Mouse (Mus musculus) myocyte (in vitro differentiated cells): Measurements from ENCODE around the gene Gm9936. TPM values are rescaled to one million over a fixed set of nuclear protein-coding genes. Genes with fewer than 3 reads are reported as not detected.

Experiments
- H3K27me3 ChIP-seq: one replicate; pipeline ENCODE4 v1.6.1; 2011; ENCODE audit not compliant: control insufficient read depth, insufficient read depth, insufficient read length
- H3K36me3 ChIP-seq: one replicate; pipeline ENCODE4 v1.6.1; 2011; ENCODE audit not compliant: control insufficient read depth, insufficient read depth
- H3K4me2 ChIP-seq: one replicate; pipeline ENCODE4 v1.6.1; 2011; ENCODE audit warnings: low read depth, control low read depth
- H3K4me3 ChIP-seq: one replicate; pipeline ENCODE4 v1.5.1; 2011; ENCODE audit warnings: mild to moderate bottlenecking, control low read depth, moderate library complexity
- H3K79me2 ChIP-seq: one replicate; pipeline ENCODE4 v1.6.1; 2011; ENCODE audit not compliant: control insufficient read depth, insufficient read depth
- H3ac ChIP-seq: one replicate; pipeline ENCODE4 v1.6.1; 2011; ENCODE audit not compliant: control insufficient read depth, insufficient read length
- CEBPB ChIP-seq: IDR thresholded peaks from 2 replicates; pipeline ENCODE4 v1.6.1; 2011; ENCODE audit warnings: mild to moderate bottlenecking, moderate library complexity; ENCODE audit not compliant: poor library complexity, insufficient read depth, severe bottlenecking
- E2F4 ChIP-seq: IDR thresholded peaks from one replicate; pipeline ENCODE4 v1.6.1; 2011; ENCODE audit warnings: mild to moderate bottlenecking, control low read depth, moderate library complexity; ENCODE audit not compliant: insufficient read depth
- MAX ChIP-seq: IDR thresholded peaks from one replicate; pipeline ENCODE4 v1.6.1; 2011; ENCODE audit warnings: low read depth, mild to moderate bottlenecking, control low read depth
- MYOD1 ChIP-seq, 3 experiments: IDR thresholded peaks; one replicate each; pipeline ENCODE4 v1.6.1; 2011; ENCODE audit warnings: control low read depth in 2 of 3, low read depth in 2 of 3, mild to moderate bottlenecking in 2 of 3, moderate library complexity in 1 of 3; ENCODE audit not compliant: insufficient read length in 2 of 3, control insufficient read depth in 1 of 3
- MYOG ChIP-seq, 3 experiments: IDR thresholded peaks; one replicate each; pipeline ENCODE4 v1.6.1; 2011; ENCODE audit warnings: control low read depth in 2 of 3, low read depth in 2 of 3, mild to moderate bottlenecking in 2 of 3; ENCODE audit not compliant: insufficient read length in 2 of 3, control insufficient read depth in 1 of 3, insufficient read depth in 1 of 3
- POLR2A ChIP-seq: IDR thresholded peaks from one replicate; pipeline ENCODE4 v1.6.1; 2011; ENCODE audit warnings: low read depth, mild to moderate bottlenecking, control low read depth, moderate library complexity; ENCODE audit not compliant: insufficient read length
- POLR2AphosphoS2 ChIP-seq: IDR thresholded peaks from one replicate; pipeline ENCODE4 v1.6.1; 2011; ENCODE audit warnings: low read depth, control low read depth; ENCODE audit not compliant: insufficient read length
- REST ChIP-seq: IDR thresholded peaks from one replicate; pipeline ENCODE4 v1.6.1; 2011; ENCODE audit warnings: mild to moderate bottlenecking, control low read depth, moderate library complexity; ENCODE audit not compliant: insufficient read depth, insufficient read length
- SRF ChIP-seq: IDR thresholded peaks from one replicate; pipeline ENCODE4 v1.6.1; 2011; ENCODE audit warnings: low read depth; ENCODE audit not compliant: control insufficient read depth, insufficient read length
- TCF12 ChIP-seq: IDR thresholded peaks from one replicate; pipeline ENCODE4 v1.6.1; 2011; ENCODE audit warnings: mild to moderate bottlenecking, control low read depth; ENCODE audit not compliant: poor library complexity, insufficient read depth, severe bottlenecking
- TCF3 ChIP-seq: IDR thresholded peaks from one replicate; pipeline ENCODE4 v1.6.1; 2011; ENCODE audit warnings: low read depth, control low read depth; ENCODE audit not compliant: insufficient read length
- USF1 ChIP-seq: IDR thresholded peaks from one replicate; pipeline ENCODE4 v1.6.1; 2011; ENCODE audit warnings: low read depth, mild to moderate bottlenecking, control low read depth, moderate library complexity
- polyA plus RNA-seq: library from polyadenylated mRNA; unstranded; fragments of >200 nt; fragmentation: generic; extraction: Trizol; gene quantifications from one replicate; pipeline ENCODE4 v1.2.1, GENCODE M21; 2012; ENCODE audit warnings: missing spikeins

Gene Gm9936
- polyA plus RNA-seq, 1 experiment: 0.25 TPM

DNA sequence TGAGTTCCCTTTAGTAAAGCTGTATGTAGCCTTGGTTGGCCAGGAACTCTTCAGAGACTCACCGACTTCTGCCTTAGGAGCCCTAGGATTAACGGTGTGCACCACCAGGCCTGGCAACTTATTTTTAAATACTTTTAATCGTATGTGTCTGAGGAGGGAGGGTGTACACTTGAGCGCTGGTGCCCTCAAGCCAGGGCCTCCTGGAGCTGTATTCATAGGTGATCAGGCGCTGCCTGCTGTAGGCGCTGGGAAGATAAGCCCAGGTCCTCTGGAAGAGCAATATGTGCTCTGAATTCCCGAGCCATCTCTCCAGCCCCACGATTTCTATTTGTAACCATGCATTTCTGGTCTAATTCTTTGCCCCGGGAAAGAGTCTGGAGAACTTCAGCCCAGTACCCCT lies 51.4 kb downstream of the Gm9936 start:
- Histone ChIP-seq H3K36me3 (peaks cover 5% of the 10 kb centered on the region), H3ac (no peak overlapping the region), H3K4me2 (no peak overlapping the region), H3K27me3 (no peaks in the 10 kb centered on the region), H3K4me3 (no peak overlapping the region), H3K79me2 (no peaks in the 10 kb centered on the region)
- no peak for TF ChIP-seq USF1
- no peak for TF ChIP-seq TCF12

DNA sequence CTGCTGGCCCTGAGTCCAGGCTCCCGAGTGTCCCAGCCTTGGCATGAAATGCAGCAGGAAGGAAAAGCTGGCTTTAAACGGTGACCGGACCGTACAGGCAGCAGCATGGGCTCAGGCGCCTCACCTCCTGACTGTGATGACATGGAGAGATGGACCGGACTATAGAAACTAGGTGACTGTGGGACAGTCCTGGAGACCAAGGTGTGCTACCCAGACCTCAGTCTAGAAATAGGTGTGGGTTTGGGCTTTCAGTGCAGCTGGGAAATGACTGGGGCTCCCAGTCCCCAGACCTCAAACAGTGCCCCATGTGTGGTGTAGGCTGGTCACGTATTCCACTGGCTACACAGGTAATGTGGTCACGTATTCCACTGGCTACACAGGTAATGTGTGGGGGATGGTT lies 51.8 kb downstream of the Gm9936 start:
- Histone ChIP-seq H3K4me3 (no peak overlapping the region), H3K27me3 (no peaks in the 10 kb centered on the region), H3K79me2 (no peaks in the 10 kb centered on the region), H3K4me2 (no peak overlapping the region), H3ac (no peak overlapping the region), H3K36me3 (peaks cover 5% of the 10 kb centered on the region)
- TF ChIP-seq SRF (no peak), E2F4 (no peak), TCF3 (no peak), USF1 (no peak), MYOD1 (IDR thresholded peaks at IDR 0.05; ENCODE audit: control insufficient read depth in 1 of 3, insufficient read length in 2 of 3, low read depth in 2 of 3) (no peak), MYOG (IDR thresholded peaks at IDR 0.05; ENCODE audit: control insufficient read depth in 1 of 3, insufficient read depth in 1 of 3, insufficient read length in 2 of 3, low read depth in 2 of 3) (no peak), CEBPB (no peak), TCF12 (no peak), POLR2A (no peak), POLR2AphosphoS2 (no peak), REST (no peak), MAX (no peak)

Other genes starting within 250 kb of the Gm9936 start
- gene Trpv4, start 200.3 kb downstream of the Gm9936 start, polyA plus RNA-seq: 0.12 TPM
- gene Gltp, start 167.7 kb downstream of the Gm9936 start, polyA plus RNA-seq: 45.2 TPM
- 9.3 TPM for gene Tchp, start 150.9 kb downstream of the Gm9936 start, polyA plus RNA-seq
- gene Ankrd13a, start 84.0 kb downstream of the Gm9936 start, polyA plus RNA-seq: 51.2 TPM
- 21.6 TPM for gene Git2, start 83.2 kb downstream of the Gm9936 start, polyA plus RNA-seq
- gene 1500011B03Rik, start 35.2 kb downstream of the Gm9936 start, polyA plus RNA-seq: 31.4 TPM
- gene 4930519G04Rik, start 5.0 kb downstream of the Gm9936 start, polyA plus RNA-seq: not detected
- 2.1 TPM for gene Oasl2, start 38.3 kb upstream of the Gm9936 start, polyA plus RNA-seq
- gene Oasl1, start 64.6 kb upstream of the Gm9936 start, polyA plus RNA-seq: 0.56 TPM
- 19.6 TPM for gene 2210016L21Rik, start 83.5 kb upstream of the Gm9936 start, polyA plus RNA-seq
- not detected for gene Hnf1a, start 112.4 kb upstream of the Gm9936 start, polyA plus RNA-seq
- gene Sppl3, start 152.5 kb upstream of the Gm9936 start, polyA plus RNA-seq: 24.9 TPM
- 4.4 TPM for gene Gm10401, start 239.6 kb upstream of the Gm9936 start, polyA plus RNA-seq